Mouse (Mus musculus): Measurements from ENCODE around the gene Ephb4. TPM values are rescaled to one million over a fixed set of nuclear protein-coding genes. Genes with fewer than 3 reads are reported as not detected.

The Ephb4 gene
- polyA plus RNA-seq, 1 experiment from 2014 or later, result 9.0 TPM

- 46% methylated on average over 7 of the region's 7 CpGs for WGBS
- no peaks in the 10 kb centered on the region for H3K27me3 ChIP-seq (ENCODE audit: control insufficient read depth, insufficient read depth, low read length)
- no peak for DNase-seq (ENCODE audit: low spot score)
- no peak overlapping the region for H3K4me2 ChIP-seq (replicated peaks)
- H3K9ac ChIP-seq, result no peak overlapping the region
- H3K4me1 ChIP-seq (replicated peaks; ENCODE audit: control insufficient read depth, insufficient read depth, low read length), result no peaks in the 10 kb centered on the region
- no peak overlapping the region for H3K27ac ChIP-seq
- H3K36me3 ChIP-seq (replicated peaks; ENCODE audit: control insufficient read depth, insufficient read depth), result no peaks in the 10 kb centered on the region
- no peaks in the 10 kb centered on the region for H3K9me3 ChIP-seq (ENCODE audit: control insufficient read depth, low read length)
- no peak overlapping the region for H3K4me3 ChIP-seq (replicated peaks; ENCODE audit: low read length)
- no peak for ATAC-seq (ENCODE audit: low FRiP score)
Measured at GRCm38 (mm10) chr5:137394456-137394855, 44.5 kb downstream of the Ephb4 start.

GRCm38 (mm10) chr5:137404081-137404480 lies 54.2 kb downstream of the Ephb4 start:
- H3K4me1 ChIP-seq (replicated peaks; ENCODE audit: control insufficient read depth, insufficient read depth, low read length), result peaks cover 9% of the 10 kb centered on the region
- no peak overlapping the region for H3K4me3 ChIP-seq (replicated peaks; ENCODE audit: low read length)
- WGBS, result 81% methylated on average over 2 of the region's 2 CpGs
- H3K27me3 ChIP-seq (ENCODE audit: control insufficient read depth, insufficient read depth, low read length), result no peaks in the 10 kb centered on the region
- H3K36me3 ChIP-seq (replicated peaks; ENCODE audit: control insufficient read depth, insufficient read depth), result no peaks in the 10 kb centered on the region
- DNase-seq (ENCODE audit: low spot score), result no peak
- H3K27ac ChIP-seq, result no peak overlapping the region
- no peaks in the 10 kb centered on the region for H3K9me3 ChIP-seq (ENCODE audit: control insufficient read depth, low read length)
- no peak for ATAC-seq (ENCODE audit: low FRiP score)
- no peak overlapping the region for H3K4me2 ChIP-seq (replicated peaks)
- H3K9ac ChIP-seq, result no peak overlapping the region

GRCm38 (mm10) chr5:137409451-137409850 lies 59.5 kb downstream of the Ephb4 start:
- no peak for ATAC-seq (ENCODE audit: low FRiP score)
- no peak overlapping the region for H3K4me2 ChIP-seq (replicated peaks)
- 46% methylated on average over 6 of the region's 6 CpGs for WGBS
- H3K36me3 ChIP-seq (replicated peaks; ENCODE audit: control insufficient read depth, insufficient read depth), result no peaks in the 10 kb centered on the region
- H3K27ac ChIP-seq, result no peak overlapping the region
- no peak overlapping the region for H3K9ac ChIP-seq
- no peaks in the 10 kb centered on the region for H3K27me3 ChIP-seq (ENCODE audit: control insufficient read depth, insufficient read depth, low read length)
- no peak for DNase-seq (ENCODE audit: low spot score)
- peaks cover 9% of the 10 kb centered on the region for H3K4me1 ChIP-seq (replicated peaks; ENCODE audit: control insufficient read depth, insufficient read depth, low read length)
- no peak overlapping the region for H3K4me3 ChIP-seq (replicated peaks; ENCODE audit: low read length)
- no peaks in the 10 kb centered on the region for H3K9me3 ChIP-seq (ENCODE audit: control insufficient read depth, low read length)

- H3K4me3 ChIP-seq (replicated peaks; ENCODE audit: low read length), result no peak overlapping the region
- ATAC-seq (ENCODE audit: low FRiP score), result no peak
- no peaks in the 10 kb centered on the region for H3K36me3 ChIP-seq (replicated peaks; ENCODE audit: control insufficient read depth, insufficient read depth)
- H3K9me3 ChIP-seq (ENCODE audit: control insufficient read depth, low read length), result no peaks in the 10 kb centered on the region
- no peak overlapping the region for H3K9ac ChIP-seq
- no peak for DNase-seq (ENCODE audit: low spot score)
- H3K27me3 ChIP-seq (ENCODE audit: control insufficient read depth, insufficient read depth, low read length), result no peaks in the 10 kb centered on the region
- no peak overlapping the region for H3K27ac ChIP-seq
- 70% methylated on average over 3 of the region's 3 CpGs for WGBS
- peaks cover 9% of the 10 kb centered on the region for H3K4me1 ChIP-seq (replicated peaks; ENCODE audit: control insufficient read depth, insufficient read depth, low read length)
- no peak overlapping the region for H3K4me2 ChIP-seq (replicated peaks)
Measured at GRCm38 (mm10) chr5:137410066-137410465, 60.2 kb downstream of the Ephb4 start.

GRCm38 (mm10) chr5:137410549-137410948 lies 60.6 kb downstream of the Ephb4 start:
- H3K27me3 ChIP-seq (ENCODE audit: control insufficient read depth, insufficient read depth, low read length), result no peaks in the 10 kb centered on the region
- H3K4me1 ChIP-seq (replicated peaks; ENCODE audit: control insufficient read depth, insufficient read depth, low read length), result peaks cover 9% of the 10 kb centered on the region
- DNase-seq (ENCODE audit: low spot score) (no peak), ATAC-seq (ENCODE audit: low FRiP score) (no peak)
- no peaks in the 10 kb centered on the region for H3K36me3 ChIP-seq (replicated peaks; ENCODE audit: control insufficient read depth, insufficient read depth)
- no peak overlapping the region for H3K9ac ChIP-seq
- H3K4me2 ChIP-seq (replicated peaks), result no peak overlapping the region
- H3K27ac ChIP-seq, result no peak overlapping the region
- H3K9me3 ChIP-seq (ENCODE audit: control insufficient read depth, low read length), result no peaks in the 10 kb centered on the region
- H3K4me3 ChIP-seq (replicated peaks; ENCODE audit: low read length), result no peak overlapping the region
- 96% methylated on average over 3 of the region's 3 CpGs for WGBS

GRCm38 (mm10) chr5:137411235-137411634 lies 61.3 kb downstream of the Ephb4 start:
- DNase-seq (ENCODE audit: low spot score), result no peak
- no peak overlapping the region for H3K9ac ChIP-seq
- H3K4me3 ChIP-seq (replicated peaks; ENCODE audit: low read length), result no peak overlapping the region
- no peaks in the 10 kb centered on the region for H3K9me3 ChIP-seq (ENCODE audit: control insufficient read depth, low read length)
- peaks cover 9% of the 10 kb centered on the region for H3K4me1 ChIP-seq (replicated peaks; ENCODE audit: control insufficient read depth, insufficient read depth, low read length)
- no peak overlapping the region for H3K27ac ChIP-seq
- H3K27me3 ChIP-seq (ENCODE audit: control insufficient read depth, insufficient read depth, low read length), result no peaks in the 10 kb centered on the region
- no peaks in the 10 kb centered on the region for H3K36me3 ChIP-seq (replicated peaks; ENCODE audit: control insufficient read depth, insufficient read depth)
- 74% methylated on average over 8 of the region's 8 CpGs for WGBS
- no peak overlapping the region for H3K4me2 ChIP-seq (replicated peaks)
- ATAC-seq (ENCODE audit: low FRiP score), result no peak

- DNase-seq (ENCODE audit: low spot score) (no peak), ATAC-seq (ENCODE audit: low FRiP score) (no peak)
- H3K27me3 ChIP-seq (ENCODE audit: control insufficient read depth, insufficient read depth, low read length), result no peaks in the 10 kb centered on the region
- H3K4me2 ChIP-seq (replicated peaks), result no peak overlapping the region
- H3K9ac ChIP-seq, result no peak overlapping the region
- WGBS, result 63% methylated on average over 5 of the region's 5 CpGs
- no peaks in the 10 kb centered on the region for H3K4me1 ChIP-seq (replicated peaks; ENCODE audit: control insufficient read depth, insufficient read depth, low read length)
- H3K4me3 ChIP-seq (replicated peaks; ENCODE audit: low read length), result no peak overlapping the region
- H3K27ac ChIP-seq, result no peak overlapping the region
- H3K9me3 ChIP-seq (ENCODE audit: control insufficient read depth, low read length), result no peaks in the 10 kb centered on the region
- H3K36me3 ChIP-seq (replicated peaks; ENCODE audit: control insufficient read depth, insufficient read depth), result no peaks in the 10 kb centered on the region
Measured at GRCm38 (mm10) chr5:137414253-137414652, 64.3 kb downstream of the Ephb4 start.

- H3K36me3 ChIP-seq (replicated peaks; ENCODE audit: control insufficient read depth, insufficient read depth), result no peaks in the 10 kb centered on the region
- 79% methylated on average over 9 of the region's 9 CpGs for WGBS
- H3K4me2 ChIP-seq (replicated peaks), result no peak overlapping the region
- no peak for ATAC-seq (ENCODE audit: low FRiP score)
- no peaks in the 10 kb centered on the region for H3K4me1 ChIP-seq (replicated peaks; ENCODE audit: control insufficient read depth, insufficient read depth, low read length)
- no peak overlapping the region for H3K9ac ChIP-seq
- H3K4me3 ChIP-seq (replicated peaks; ENCODE audit: low read length), result no peak overlapping the region
- H3K27ac ChIP-seq, result no peak overlapping the region
- no peaks in the 10 kb centered on the region for H3K9me3 ChIP-seq (ENCODE audit: control insufficient read depth, low read length)
- no peaks in the 10 kb centered on the region for H3K27me3 ChIP-seq (ENCODE audit: control insufficient read depth, insufficient read depth, low read length)
- no peak for DNase-seq (ENCODE audit: low spot score)
Measured at GRCm38 (mm10) chr5:137419105-137419504, 69.2 kb downstream of the Ephb4 start.

GRCm38 (mm10) chr5:137419841-137420240 lies 69.9 kb downstream of the Ephb4 start:
- no peaks in the 10 kb centered on the region for H3K27me3 ChIP-seq (ENCODE audit: control insufficient read depth, insufficient read depth, low read length)
- H3K9ac ChIP-seq, result no peak overlapping the region
- DNase-seq (ENCODE audit: low spot score), result no peak
- H3K36me3 ChIP-seq (replicated peaks; ENCODE audit: control insufficient read depth, insufficient read depth), result no peaks in the 10 kb centered on the region
- H3K9me3 ChIP-seq (ENCODE audit: control insufficient read depth, low read length), result no peaks in the 10 kb centered on the region
- no peak overlapping the region for H3K4me3 ChIP-seq (replicated peaks; ENCODE audit: low read length)
- WGBS, result 78% methylated on average over 4 of the region's 4 CpGs
- ATAC-seq (ENCODE audit: low FRiP score), result no peak
- H3K4me1 ChIP-seq (replicated peaks; ENCODE audit: control insufficient read depth, insufficient read depth, low read length), result no peaks in the 10 kb centered on the region
- no peak overlapping the region for H3K27ac ChIP-seq
- H3K4me2 ChIP-seq (replicated peaks), result no peak overlapping the region

- ATAC-seq (ENCODE audit: low FRiP score) (no peak), DNase-seq (ENCODE audit: low spot score) (no peak)
- H3K27ac ChIP-seq, result no peak overlapping the region
- WGBS, result 72% methylated on average over 6 of the region's 6 CpGs
- no peak overlapping the region for H3K4me3 ChIP-seq (replicated peaks; ENCODE audit: low read length)
- no peaks in the 10 kb centered on the region for H3K4me1 ChIP-seq (replicated peaks; ENCODE audit: control insufficient read depth, insufficient read depth, low read length)
- H3K4me2 ChIP-seq (replicated peaks), result no peak overlapping the region
- H3K9me3 ChIP-seq (ENCODE audit: control insufficient read depth, low read length), result no peaks in the 10 kb centered on the region
- no peaks in the 10 kb centered on the region for H3K27me3 ChIP-seq (ENCODE audit: control insufficient read depth, insufficient read depth, low read length)
- H3K36me3 ChIP-seq (replicated peaks; ENCODE audit: control insufficient read depth, insufficient read depth), result no peaks in the 10 kb centered on the region
- H3K9ac ChIP-seq, result no peak overlapping the region
Measured at GRCm38 (mm10) chr5:137425648-137426047, 75.7 kb downstream of the Ephb4 start.

Data from hindbrain, embryonic 14.5 days (tissue).